Mouse (Mus musculus) heart, embryonic 12.5 days (tissue): ENCODE results near the gene Kpna4. TPM values are rescaled to one million over a fixed set of nuclear protein-coding genes. Genes with fewer than 3 reads are reported as not detected.
"Not testable (repeated sequence)": the region's sequence is repeated elsewhere in the genome, so short reads cannot be mapped to it uniquely, and the experiment has no call there.

Source experiments
- ATAC-seq: fragments of 200-750 bp; cut with Nextera tagmentation; 2 replicates; pipeline ENCODE4 v1.8.0; 2017; ENCODE audit warnings: moderate TSS enrichment, moderate library complexity; ENCODE audit not compliant: insufficient number of reproducible peaks, low FRiP score
- H3K27ac ChIP-seq: fragments of 300-500 bp; sonication (generic); 2 replicates; pipeline ENCODE4 v1.5.1; 2016; ENCODE audit warnings: mild to moderate bottlenecking, moderate library complexity; ENCODE audit not compliant: poor library complexity, severe bottlenecking
- H3K27me3 ChIP-seq: fragments of 300-500 bp; sonication (generic); replicated peaks from 2 replicates; pipeline ENCODE4 v1.6.1; 2016; ENCODE audit warnings: mild to moderate bottlenecking, moderate library complexity
- H3K36me3 ChIP-seq: fragments of 300-500 bp; sonication (generic); 2 replicates; pipeline ENCODE4 v1.6.1; 2016; ENCODE audit warnings: mild to moderate bottlenecking, moderate library complexity
- H3K4me1 ChIP-seq: fragments of 300-500 bp; sonication (generic); replicated peaks from 2 replicates; pipeline ENCODE4 v1.6.1; 2016; ENCODE audit warnings: mild to moderate bottlenecking
- H3K4me2 ChIP-seq: fragments of 300-500 bp; sonication (generic); 2 replicates; pipeline ENCODE4 v1.6.1; 2016; ENCODE audit warnings: mild to moderate bottlenecking, moderate library complexity
- H3K4me3 ChIP-seq: fragments of 300-500 bp; sonication (generic); 2 replicates; pipeline ENCODE4 v1.5.1; 2016; ENCODE audit warnings: mild to moderate bottlenecking
- H3K9ac ChIP-seq: fragments of 300-500 bp; sonication (generic); 2 replicates; pipeline ENCODE4 v1.6.1; 2016; ENCODE audit warnings: mild to moderate bottlenecking, moderate library complexity
- H3K9me3 ChIP-seq: fragments of 300-500 bp; sonication (generic); replicated peaks from 2 replicates; pipeline ENCODE4 v1.6.1; 2016; ENCODE audit warnings: mild to moderate bottlenecking, moderate library complexity
- WGBS: fragments of 180-500 bp; shearing (Covaris S2); methylation state at CpG from one replicate; pipeline ENCODE4 v1.1.7; 2016; 5-methylcytosine and 5-hydroxymethylcytosine counted together
- polyA plus RNA-seq: library from polyadenylated mRNA; unstranded; fragments of >200 nt; fragmentation: Nextera tagmentation; extraction: Ambion mirVana; gene quantifications from 2 replicates; pipeline ENCODE4 v1.2.1, GENCODE M21; 2016

The Kpna4 gene
- polyA plus RNA-seq, 1 experiment from 2014 or later: 39.8 TPM

- Histone ChIP-seq H3K27me3 (no peaks in the 10 kb centered on the region), H3K4me1 (peaks cover 21% of the 10 kb centered on the region), H3K4me2 (peak overlapping the region; percentile 83), H3K4me3 (peak overlapping the region; percentile 82), H3K36me3 (0 out of 2 replicates have a peak, but pooled peaks cover 5% of the 10 kb centered on the region), H3K9me3 (no peaks in the 10 kb centered on the region), H3K9ac (peak overlapping the region; percentile 94), H3K27ac (no peak overlapping the region; the same call in 1 of the 2 replicates)
- ATAC-seq: no peak
- 27% methylated on average over 13 of the region's 13 CpGs for WGBS
Observed at GRCm38 (mm10) chr3:69045750-69046149, 81.2 kb downstream of the Kpna4 start.

DNA sequence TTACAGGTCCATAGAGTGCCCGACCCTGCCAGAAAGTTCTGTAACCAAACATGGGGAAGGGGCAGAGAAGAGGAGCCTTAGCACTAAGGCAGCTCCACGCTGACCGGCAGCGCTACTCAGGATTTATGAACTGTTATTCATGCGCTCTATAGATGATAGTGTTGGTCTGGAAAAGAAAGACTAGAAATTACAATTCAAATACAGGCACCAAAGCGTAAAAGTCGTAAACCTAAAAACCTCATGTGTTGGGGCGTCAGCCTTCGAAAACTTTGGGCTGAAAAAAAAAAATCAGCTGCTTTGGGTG lies 81.6 kb downstream of the Kpna4 start:
- H3K27ac ChIP-seq: peak overlapping the region; percentile 96
- peak overlapping the region; percentile 83 for H3K4me2 ChIP-seq
- peak; percentile 19; the same call in 1 of the 2 replicates for ATAC-seq
- H3K4me1 ChIP-seq: peaks cover 23% of the 10 kb centered on the region
- 8% methylated on average over 9 of the region's 9 CpGs for WGBS
- peak overlapping the region; percentile 94 for H3K9ac ChIP-seq
- H3K27me3 ChIP-seq: no peaks in the 10 kb centered on the region
- no peaks in the 10 kb centered on the region for H3K9me3 ChIP-seq
- peaks cover 8% of the 10 kb centered on the region for H3K36me3 ChIP-seq
- H3K4me3 ChIP-seq: peak overlapping the region; percentile 82

GRCm38 (mm10) chr3:69044645-69045399 lies 82.1 kb downstream of the Kpna4 start, which contains the start of gene Trim59:
Gene Trim59, minus strand, starts transcription at chr3:69044755.
- Histone ChIP-seq H3K9me3 (no peaks in the 10 kb centered on the region), H3K27me3 (no peaks in the 10 kb centered on the region), H3K36me3 (peaks cover 12% of the 10 kb centered on the region), H3K27ac (peak within 1 kb of the TSS; percentile 96), H3K4me3 (peak within 1 kb of the TSS; percentile 82), H3K9ac (peak within 1 kb of the TSS; percentile 94), H3K4me2 (peak within 1 kb of the TSS; percentile 83), H3K4me1 (peaks cover 23% of the 10 kb centered on the region)
- under 1% methylated on average over 79 of the region's 80 CpGs for WGBS
- ATAC-seq: peak; percentile 95

GRCm38 (mm10) chr3:69044167-69044591 lies 82.7 kb downstream of the Kpna4 start:
- Histone ChIP-seq H3K27me3 (no peaks in the 10 kb centered on the region), H3K9me3 (no peaks in the 10 kb centered on the region), H3K4me2 (peak overlapping the region; percentile 83), H3K27ac (peak overlapping the region; percentile 96), H3K4me3 (peak overlapping the region; percentile 82), H3K36me3 (peaks cover 12% of the 10 kb centered on the region), H3K9ac (peak overlapping the region; percentile 94), H3K4me1 (peaks cover 23% of the 10 kb centered on the region)
- under 1% methylated on average over 42 of the region's 42 CpGs for WGBS
- ATAC-seq: peak; percentile 65

DNA sequence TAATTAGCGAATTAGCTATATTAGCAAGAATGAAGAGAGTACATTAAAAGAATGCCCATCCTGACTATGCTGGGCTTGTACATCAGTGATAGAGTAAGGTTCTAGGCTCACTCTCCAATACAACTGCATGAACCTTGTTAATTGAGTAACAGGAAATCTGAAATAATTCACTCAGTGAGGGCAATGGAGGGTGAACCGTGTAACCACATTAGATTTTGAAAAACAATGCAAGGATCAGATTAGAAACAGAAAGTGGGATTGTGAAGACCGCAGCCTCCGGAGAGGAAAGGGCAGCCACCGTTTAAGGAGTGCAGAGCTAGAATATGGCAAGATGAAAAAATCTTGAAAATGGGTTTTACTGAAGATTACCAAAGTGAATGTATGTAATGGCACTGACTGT lies 85.6 kb downstream of the Kpna4 start:
- H3K27me3 ChIP-seq: no peaks in the 10 kb centered on the region
- ATAC-seq: no peak
- H3K9ac ChIP-seq: peak overlapping the region; percentile 36; the same call in 1 of the 2 replicates
- H3K9me3 ChIP-seq: no peaks in the 10 kb centered on the region
- H3K4me1 ChIP-seq: peaks cover 16% of the 10 kb centered on the region
- H3K27ac ChIP-seq: no peak overlapping the region
- 73% methylated on average over 5 of the region's 5 CpGs for WGBS
- peak overlapping the region; percentile 32 for H3K4me3 ChIP-seq
- H3K4me2 ChIP-seq: peak overlapping the region; percentile 55
- peaks cover 20% of the 10 kb centered on the region for H3K36me3 ChIP-seq

DNA sequence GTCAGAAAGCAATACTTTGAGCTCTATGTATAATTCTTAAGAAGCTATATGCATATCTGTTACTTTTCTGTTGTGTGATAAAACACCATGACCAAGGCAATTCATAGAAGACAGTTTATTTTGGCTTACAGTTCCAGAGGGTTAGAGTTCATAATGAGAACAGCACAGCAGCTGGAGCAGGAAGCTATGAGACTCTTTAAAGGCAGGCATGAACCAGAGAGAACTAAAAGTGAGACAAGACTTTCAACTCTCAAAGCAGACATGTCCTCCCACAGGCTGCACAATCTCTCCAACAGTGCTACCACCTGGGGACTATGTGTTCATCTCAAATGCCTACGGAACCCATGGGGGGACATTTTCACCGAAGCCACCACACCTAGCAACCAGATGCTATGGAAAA lies 86.8 kb downstream of the Kpna4 start:
- Histone ChIP-seq H3K9me3 (no peaks in the 10 kb centered on the region), H3K27me3 (no peaks in the 10 kb centered on the region), H3K4me3 (no peak overlapping the region), H3K9ac (no peak overlapping the region), H3K36me3 (peaks cover 27% of the 10 kb centered on the region), H3K4me1 (peaks cover 10% of the 10 kb centered on the region), H3K27ac (no peak overlapping the region), H3K4me2 (peak overlapping the region; percentile 51; the same call in 1 of the 2 replicates)
- no peak for ATAC-seq
- 91% methylated on average over 2 of the region's 2 CpGs for WGBS

DNA sequence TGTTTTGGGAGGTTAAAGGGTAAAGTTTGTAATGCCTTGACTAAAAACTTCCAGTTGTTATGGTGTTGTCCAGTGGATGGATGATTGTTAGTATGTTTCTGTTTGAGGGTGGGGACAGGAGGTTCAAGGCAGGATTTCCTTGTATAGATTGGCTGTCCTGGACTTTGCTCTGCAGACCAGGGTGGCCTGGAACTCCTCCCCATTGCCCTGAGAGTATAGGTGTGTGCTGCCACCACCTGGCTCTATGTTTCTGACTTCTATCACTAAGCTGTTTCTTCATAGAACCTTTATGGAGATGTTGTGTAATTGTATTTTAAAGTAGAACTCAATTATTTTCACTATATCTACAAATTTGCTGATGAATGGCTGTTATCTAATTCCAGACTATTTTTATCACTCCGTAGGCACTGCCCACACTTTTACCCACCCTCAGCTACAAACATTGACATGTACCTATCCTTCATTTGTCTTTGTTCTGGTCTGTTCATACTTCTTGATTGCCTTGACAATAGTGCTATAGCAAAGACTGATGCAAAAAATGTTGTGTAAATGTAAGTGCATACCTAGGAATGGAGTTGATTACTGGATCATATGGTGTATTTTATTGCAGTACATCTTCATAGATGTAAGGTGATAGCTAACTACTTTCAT lies 100.7 kb downstream of the Kpna4 start:
- Histone ChIP-seq H3K36me3 (peaks cover 59% of the 10 kb centered on the region), H3K9ac (no peak overlapping the region), H3K4me1 (no peaks in the 10 kb centered on the region), H3K9me3 (no peaks in the 10 kb centered on the region), H3K4me2 (no peak overlapping the region), H3K4me3 (no peak overlapping the region), H3K27ac (no peak overlapping the region), H3K27me3 (no peaks in the 10 kb centered on the region)
- 73% methylated on average over 1 of the region's 1 CpGs for WGBS
- ATAC-seq: no peak

- Histone ChIP-seq H3K36me3 (peaks cover 47% of the 10 kb centered on the region), H3K27ac (no peak overlapping the region), H3K9me3 (no peaks in the 10 kb centered on the region), H3K4me3 (no peak overlapping the region), H3K27me3 (no peaks in the 10 kb centered on the region), H3K4me2 (no peak overlapping the region), H3K4me1 (no peaks in the 10 kb centered on the region), H3K9ac (no peak overlapping the region)
- no peak for ATAC-seq
Observed at GRCm38 (mm10) chr3:69020764-69021163, 106.1 kb downstream of the Kpna4 start.

DNA sequence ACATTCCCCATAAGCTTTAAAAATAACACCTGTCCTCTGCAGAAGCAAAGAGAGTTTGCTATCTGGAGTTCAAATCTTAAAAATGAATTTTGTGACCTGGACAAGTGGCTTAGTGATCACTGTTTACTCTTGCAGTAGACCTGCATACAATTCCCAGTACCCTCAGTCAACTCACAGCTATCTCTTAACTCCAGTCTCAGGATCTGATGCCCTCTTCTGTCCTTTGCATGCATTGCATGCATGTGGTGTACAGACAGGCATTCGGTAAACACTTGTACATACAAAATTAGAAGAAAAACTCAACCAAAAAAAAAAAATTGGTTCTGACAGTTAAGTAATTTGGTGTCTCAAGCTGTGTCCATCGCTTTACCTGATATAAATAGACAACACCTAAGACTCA lies 106.6 kb downstream of the Kpna4 start:
- Histone ChIP-seq H3K9me3 (no peaks in the 10 kb centered on the region), H3K4me1 (no peaks in the 10 kb centered on the region), H3K36me3 (peaks cover 44% of the 10 kb centered on the region), H3K9ac (no peak overlapping the region), H3K4me2 (no peak overlapping the region), H3K27ac (no peak overlapping the region), H3K27me3 (no peaks in the 10 kb centered on the region), H3K4me3 (no peak overlapping the region)
- WGBS: 90% methylated on average over 2 of the region's 2 CpGs
- no peak for ATAC-seq

DNA sequence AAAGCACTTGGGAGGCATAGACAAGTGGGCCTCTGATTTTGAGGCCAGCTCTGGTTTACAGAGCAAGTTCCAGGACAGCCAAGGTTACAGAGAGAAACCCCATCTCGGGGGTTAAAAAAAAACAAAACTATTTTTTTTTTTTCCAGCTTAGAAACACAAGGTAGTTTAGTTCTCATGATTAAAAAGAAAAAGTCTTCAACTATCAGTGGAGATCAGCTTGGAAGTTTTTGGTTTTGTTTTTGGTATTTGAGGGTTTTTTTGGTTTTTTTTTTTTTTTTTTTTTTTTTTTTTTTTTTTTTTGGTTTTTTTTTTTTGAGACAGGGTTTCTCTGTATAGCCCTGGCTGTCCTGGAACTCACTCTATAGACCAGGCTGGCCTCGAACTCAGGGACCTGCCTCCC lies 108.3 kb downstream of the Kpna4 start:
- peaks cover 47% of the 10 kb centered on the region for H3K36me3 ChIP-seq
- H3K4me2 ChIP-seq, H3K4me1 ChIP-seq, H3K27me3 ChIP-seq, ATAC-seq, H3K27ac ChIP-seq, H3K9me3 ChIP-seq, H3K9ac ChIP-seq, H3K4me3 ChIP-seq: not testable (repeated sequence)
- WGBS: 95% methylated on average over 2 of the region's 2 CpGs

- Histone ChIP-seq H3K27me3 (no peaks in the 10 kb centered on the region), H3K4me3 (no peak overlapping the region), H3K9ac (no peak overlapping the region), H3K27ac (no peak overlapping the region), H3K4me1 (no peaks in the 10 kb centered on the region), H3K4me2 (no peak overlapping the region), H3K9me3 (no peaks in the 10 kb centered on the region), H3K36me3 (peaks cover 46% of the 10 kb centered on the region)
- 94% methylated on average over 3 of the region's 3 CpGs for WGBS
- no peak for ATAC-seq
Observed at GRCm38 (mm10) chr3:69017181-69017580, 109.7 kb downstream of the Kpna4 start.
